Mouse (Mus musculus): ENCODE results near the gene Dner. TPM values are rescaled to one million over a fixed set of nuclear protein-coding genes. Genes with fewer than 3 reads are reported as not detected.

The Dner gene
- polyA plus RNA-seq (2014; fragmentation: Nextera tagmentation; extraction: Ambion mirVana) = 0.89 and 1.1 TPM in 2 replicates

GRCm38 (mm10) chr1:84695517-84696411, at the start of gene Dner:
Gene Dner (minus strand): TSS chr1:84696221.
- no peaks in the 10 kb centered on the region for H3K9me3 ChIP-seq (ENCODE audit: low read depth, low read length)
- peak; percentile 96 for DNase-seq
- H3K4me2 ChIP-seq = peak within 1 kb of the TSS; percentile 81
- peak within 1 kb of the TSS; percentile 9; the same call in 1 of the 2 replicates for H3K9ac ChIP-seq
- WGBS = under 1% methylated on average over 75 of the region's 75 CpGs
- 0 out of 2 replicates have a peak, but pooled peaks cover 3% of the 10 kb centered on the region for H3K4me1 ChIP-seq (ENCODE audit: insufficient read depth)
- peak within 1 kb of the TSS; percentile 41 for H3K4me3 ChIP-seq (ENCODE audit: low read depth, low read length)
- ATAC-seq (ENCODE audit: insufficient read depth) = peak; percentile 95
- no peaks in the 10 kb centered on the region for H3K36me3 ChIP-seq (ENCODE audit: insufficient read depth)
- no peak within 1 kb of the TSS for H3K27ac ChIP-seq (ENCODE audit: low read depth)
- peak; percentile 49; the same call in 1 of the 2 replicates for TF ChIP-seq CTCF (IDR thresholded peaks at IDR 0.05; ENCODE audit: low read depth)
- H3K27me3 ChIP-seq (ENCODE audit: insufficient read depth, low read length) = peaks cover 25% of the 10 kb centered on the region

GRCm38 (mm10) chr1:84742156-84742555, 46.1 kb upstream of the Dner start:
- H3K36me3 ChIP-seq (ENCODE audit: insufficient read depth) = peaks cover 66% of the 10 kb centered on the region
- no peak overlapping the region for H3K9ac ChIP-seq

DNA sequence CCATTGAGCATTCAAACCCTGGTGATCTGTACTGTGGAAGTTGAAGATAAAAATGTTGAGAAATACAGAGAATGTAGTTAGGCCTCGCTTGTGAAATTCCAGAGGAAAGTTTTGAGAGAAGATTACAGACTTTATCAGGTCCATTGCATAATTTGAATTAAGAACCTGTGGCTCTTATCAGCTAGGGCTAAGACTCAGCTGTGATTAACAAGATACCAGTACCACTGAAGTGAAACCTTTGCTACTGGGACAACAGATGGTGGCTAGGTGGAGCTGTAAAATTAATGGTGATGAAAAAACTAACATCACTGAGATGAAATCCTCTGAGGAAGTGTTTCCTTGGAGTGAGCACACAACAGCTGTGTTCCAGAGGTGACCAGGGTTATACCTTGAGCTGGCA, 44.1 kb upstream of the Dner start:
- no peak for ATAC-seq (ENCODE audit: insufficient read depth)

More at GRCm38 (mm10) chr1:84742156-84742555, 46.1 kb upstream of the Dner start:
- Histone ChIP-seq H3K4me3 (ENCODE audit: low read depth, low read length) (no peak overlapping the region), H3K27me3 (ENCODE audit: insufficient read depth, low read length) (no peaks in the 10 kb centered on the region), H3K4me2 (no peak overlapping the region), H3K4me1 (ENCODE audit: insufficient read depth) (no peaks in the 10 kb centered on the region), H3K9me3 (ENCODE audit: low read depth, low read length) (no peaks in the 10 kb centered on the region), H3K27ac (ENCODE audit: low read depth) (no peak overlapping the region)
- DNase-seq = no peak
- TF ChIP-seq CTCF (IDR thresholded peaks at IDR 0.05; ENCODE audit: low read depth) = no peak
- ATAC-seq (ENCODE audit: insufficient read depth) = no peak
- 88% methylated on average over 3 of the region's 3 CpGs for WGBS

GRCm38 (mm10) chr1:84737097-84737496, 41.1 kb upstream of the Dner start:
- Histone ChIP-seq H3K27ac (ENCODE audit: low read depth) (no peak overlapping the region), H3K4me1 (ENCODE audit: insufficient read depth) (no peaks in the 10 kb centered on the region), H3K4me3 (ENCODE audit: low read depth, low read length) (no peak overlapping the region), H3K9ac (no peak overlapping the region), H3K9me3 (ENCODE audit: low read depth, low read length) (no peaks in the 10 kb centered on the region), H3K36me3 (ENCODE audit: insufficient read depth) (peaks cover 70% of the 10 kb centered on the region), H3K4me2 (no peak overlapping the region), H3K27me3 (ENCODE audit: insufficient read depth, low read length) (no peaks in the 10 kb centered on the region)
- TF ChIP-seq CTCF (IDR thresholded peaks at IDR 0.05; ENCODE audit: low read depth) = no peak
- no peak for ATAC-seq (ENCODE audit: insufficient read depth)
- no peak for DNase-seq
- WGBS = 62% methylated on average over 1 of the region's 1 CpGs

More for the DNA sequence above, 44.1 kb upstream of the Dner start:
- Histone ChIP-seq H3K4me3 (ENCODE audit: low read depth, low read length) (no peak overlapping the region), H3K27ac (ENCODE audit: low read depth) (no peak overlapping the region), H3K4me1 (ENCODE audit: insufficient read depth) (no peaks in the 10 kb centered on the region), H3K27me3 (ENCODE audit: insufficient read depth, low read length) (no peaks in the 10 kb centered on the region), H3K9ac (no peak overlapping the region), H3K36me3 (ENCODE audit: insufficient read depth) (peaks cover 68% of the 10 kb centered on the region), H3K4me2 (no peak overlapping the region), H3K9me3 (ENCODE audit: low read depth, low read length) (no peaks in the 10 kb centered on the region)
- TF ChIP-seq CTCF (IDR thresholded peaks at IDR 0.05; ENCODE audit: low read depth) = no peak
- no peak for DNase-seq
- 73% methylated on average over 1 of the region's 1 CpGs for WGBS

DNA sequence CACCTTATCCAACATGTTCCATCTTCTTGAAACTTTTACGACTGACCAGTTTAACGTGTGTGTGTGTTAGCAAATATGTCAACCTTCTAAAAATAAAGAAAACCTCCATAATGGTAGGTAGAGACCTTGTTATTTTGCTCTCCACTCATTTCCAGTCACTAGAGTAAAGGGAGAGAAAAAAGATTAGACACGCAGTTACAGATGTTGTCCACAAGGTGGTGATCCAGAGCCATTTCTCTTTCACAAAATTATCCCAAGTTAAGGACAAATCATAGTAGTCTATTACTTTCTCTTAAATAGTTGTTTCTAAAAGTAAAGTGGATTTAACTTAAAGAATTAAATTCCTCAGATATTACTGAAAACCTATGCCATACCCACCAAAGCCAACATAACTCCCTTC, 37.8 kb upstream of the Dner start:
- no peaks in the 10 kb centered on the region for H3K4me1 ChIP-seq (ENCODE audit: insufficient read depth)
- no peak overlapping the region for H3K4me3 ChIP-seq (ENCODE audit: low read depth, low read length)
- H3K9me3 ChIP-seq (ENCODE audit: low read depth, low read length) = no peaks in the 10 kb centered on the region
- no peak overlapping the region for H3K27ac ChIP-seq (ENCODE audit: low read depth)
- no peak for ATAC-seq (ENCODE audit: insufficient read depth)
- H3K9ac ChIP-seq = no peak overlapping the region
- DNase-seq = peak; percentile 58
- 58% methylated on average over 3 of the region's 3 CpGs for WGBS
- peaks cover 73% of the 10 kb centered on the region for H3K36me3 ChIP-seq (ENCODE audit: insufficient read depth)
- peak; percentile 73 for TF ChIP-seq CTCF (IDR thresholded peaks at IDR 0.05; ENCODE audit: low read depth)
- H3K4me2 ChIP-seq = no peak overlapping the region
- H3K27me3 ChIP-seq (ENCODE audit: insufficient read depth, low read length) = no peaks in the 10 kb centered on the region

GRCm38 (mm10) chr1:84731763-84732162, 35.7 kb upstream of the Dner start:
- no peak overlapping the region for H3K4me3 ChIP-seq (ENCODE audit: low read depth, low read length)
- DNase-seq (no peak), ATAC-seq (ENCODE audit: insufficient read depth) (no peak)
- 89% methylated on average over 1 of the region's 1 CpGs for WGBS
- H3K27me3 ChIP-seq (ENCODE audit: insufficient read depth, low read length) = no peaks in the 10 kb centered on the region
- TF ChIP-seq CTCF (IDR thresholded peaks at IDR 0.05; ENCODE audit: low read depth) = no peak
- H3K27ac ChIP-seq (ENCODE audit: low read depth) = no peak overlapping the region
- H3K4me2 ChIP-seq = no peak overlapping the region
- H3K9ac ChIP-seq = no peak overlapping the region
- H3K36me3 ChIP-seq (ENCODE audit: insufficient read depth) = peaks cover 74% of the 10 kb centered on the region
- no peaks in the 10 kb centered on the region for H3K9me3 ChIP-seq (ENCODE audit: low read depth, low read length)
- no peaks in the 10 kb centered on the region for H3K4me1 ChIP-seq (ENCODE audit: insufficient read depth)

- Histone ChIP-seq H3K4me1 (ENCODE audit: insufficient read depth) (no peaks in the 10 kb centered on the region), H3K9me3 (ENCODE audit: low read depth, low read length) (no peaks in the 10 kb centered on the region), H3K27ac (ENCODE audit: low read depth) (no peak overlapping the region), H3K9ac (no peak overlapping the region), H3K4me2 (no peak overlapping the region), H3K36me3 (ENCODE audit: insufficient read depth) (peaks cover 55% of the 10 kb centered on the region), H3K27me3 (ENCODE audit: insufficient read depth, low read length) (no peaks in the 10 kb centered on the region), H3K4me3 (ENCODE audit: low read depth, low read length) (no peak overlapping the region)
- no peak for TF ChIP-seq CTCF (IDR thresholded peaks at IDR 0.05; ENCODE audit: low read depth)
- DNase-seq = peak; percentile 34
- peak; percentile 44; the same call in 1 of the 2 replicates for ATAC-seq (ENCODE audit: insufficient read depth)
These were observed 26.8 kb upstream of the Dner start for GRCm38 (mm10) chr1:84722841-84723240.

Measured in lung, embryonic 14.5 days (tissue).